Mouse (Mus musculus): ENCODE measurements at regions not wholly inside any gene's neighbourhood (a gene's known extent, or its start where the extent isn't known, plus 50 kb on each side); places are given as distances from the start of the nearest gene placed in this dataset.
"Not testable (repeated sequence)": the region's sequence is repeated elsewhere in the genome, so short reads cannot be mapped to it uniquely, and the experiment has no call there.

DNA sequence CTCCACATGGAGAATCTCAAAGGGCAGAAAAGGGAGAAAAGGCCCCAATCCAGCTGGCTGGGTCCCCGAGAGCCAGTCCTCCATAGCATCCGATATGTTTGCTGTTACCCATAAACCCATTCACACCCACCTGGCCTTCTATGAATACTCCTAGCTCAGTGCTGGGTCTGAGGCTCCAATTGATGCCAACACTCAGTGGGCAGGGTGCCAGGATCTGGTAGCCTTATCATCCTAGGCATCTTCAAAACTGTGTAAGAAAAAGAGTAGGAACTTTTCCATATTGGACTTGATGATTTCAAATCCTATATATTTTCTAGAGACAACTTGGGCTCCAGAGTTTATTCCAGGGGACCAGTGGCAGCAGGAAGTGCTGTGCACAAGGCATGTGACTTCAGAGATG is 462.0 kb upstream of the Arid1b start:
- Histone ChIP-seq H3K27ac (ENCODE audit: insufficient read depth, low read length) (no peak overlapping the region), H3K4me3 (replicated peaks; ENCODE audit: insufficient read depth, low read depth, low read length) (no peak overlapping the region), H3K27me3 (ENCODE audit: control insufficient read depth, insufficient read depth, low read length) (no peaks in the 10 kb centered on the region), H3K4me1 (ENCODE audit: control insufficient read depth, insufficient read depth, low read length) (no peaks in the 10 kb centered on the region)
- WGBS = 63% methylated on average over 2 of the region's 2 CpGs
- no peak for DNase-seq
- TF ChIP-seq CTCF (IDR thresholded peaks at IDR 0.05; ENCODE audit: borderline replicate concordance, insufficient read depth, low read depth, low read length) (no peak), POLR2A (IDR thresholded peaks at IDR 0.05; ENCODE audit: borderline replicate concordance, insufficient read depth, low read length) (no peak)

DNA sequence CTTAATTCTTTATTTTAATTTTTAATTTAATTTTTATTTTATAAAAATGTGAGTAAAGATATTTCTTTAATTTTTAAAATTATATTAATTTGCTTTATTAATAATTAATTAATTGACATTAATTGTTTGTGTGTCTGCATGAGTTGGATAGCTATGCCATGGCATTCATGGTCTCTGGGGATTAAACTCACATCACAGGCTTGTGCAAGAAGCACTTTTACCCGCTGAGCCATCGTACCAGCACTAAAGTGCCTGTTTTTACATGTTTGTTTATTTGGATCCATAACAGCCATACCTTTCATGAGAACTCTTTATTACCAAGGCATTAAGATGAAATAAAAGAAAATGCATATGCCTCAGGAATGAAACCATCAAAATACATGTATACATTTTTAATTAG is 453.7 kb upstream of the Arid1b start:
- WGBS = 68% methylated on average over 2 of the region's 2 CpGs
- no peak for DNase-seq
- no peak for TF ChIP-seq POLR2A (IDR thresholded peaks at IDR 0.05; ENCODE audit: borderline replicate concordance, insufficient read depth, low read length)
- no peak for TF ChIP-seq CTCF (IDR thresholded peaks at IDR 0.05; ENCODE audit: borderline replicate concordance, insufficient read depth, low read depth, low read length)

DNA sequence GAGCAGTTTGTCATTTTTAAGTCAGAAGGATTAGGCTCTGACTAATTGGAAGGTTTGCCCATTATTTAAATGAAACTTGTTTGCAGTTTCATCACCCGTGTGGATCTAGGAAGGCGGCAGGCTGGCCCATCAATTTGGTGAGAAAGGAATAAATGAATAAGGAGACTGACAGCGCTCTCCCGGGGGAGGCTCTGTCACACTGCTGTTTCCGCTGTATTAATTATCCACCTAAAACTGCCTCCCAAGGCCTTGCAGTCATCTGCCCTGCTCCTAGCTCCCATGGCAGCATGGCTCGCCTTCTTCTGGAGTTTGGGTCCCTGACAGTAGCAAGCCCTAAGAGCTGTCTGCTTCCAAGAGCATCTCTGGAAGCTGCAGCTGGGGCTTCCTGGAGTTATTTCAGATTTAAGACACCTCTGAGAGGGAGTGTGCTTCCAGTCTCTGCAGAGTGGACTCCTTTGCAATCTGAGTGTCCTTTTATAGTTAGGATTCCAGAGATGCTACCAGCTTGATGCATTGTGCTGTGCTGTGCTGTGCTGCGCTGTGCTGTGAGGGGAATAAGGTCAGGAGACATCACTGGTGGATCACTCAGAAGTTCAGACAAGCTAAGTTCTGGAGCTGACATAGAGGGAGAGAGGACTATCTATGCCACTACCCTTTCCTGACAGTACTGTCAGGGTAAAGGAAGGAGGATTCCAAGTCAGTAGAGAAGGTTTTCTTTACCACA is 452.9 kb upstream of the Arid1b start:
- Histone ChIP-seq H3K4me1 (ENCODE audit: control insufficient read depth, insufficient read depth, low read length) (no peaks in the 10 kb centered on the region; the same call in 1 of the 2 replicates), H3K27ac (ENCODE audit: insufficient read depth, low read length) (no peak overlapping the region), H3K4me3 (replicated peaks; ENCODE audit: insufficient read depth, low read depth, low read length) (no peak overlapping the region), H3K27me3 (ENCODE audit: control insufficient read depth, insufficient read depth, low read length) (no peaks in the 10 kb centered on the region)
- DNase-seq = no peak
- TF ChIP-seq POLR2A (IDR thresholded peaks at IDR 0.05; ENCODE audit: borderline replicate concordance, insufficient read depth, low read length) (no peak), CTCF (IDR thresholded peaks at IDR 0.05; ENCODE audit: borderline replicate concordance, insufficient read depth, low read depth, low read length) (no peak)
- WGBS = 39% methylated on average over 7 of the region's 7 CpGs

More for the DNA sequence above, 453.7 kb upstream of the Arid1b start:
- H3K27ac ChIP-seq (ENCODE audit: insufficient read depth, low read length) = no peak overlapping the region
- H3K4me1 ChIP-seq (ENCODE audit: control insufficient read depth, insufficient read depth, low read length) = no peaks in the 10 kb centered on the region; the same call in 1 of the 2 replicates
- H3K27me3 ChIP-seq (ENCODE audit: control insufficient read depth, insufficient read depth, low read length) = no peaks in the 10 kb centered on the region
- no peak overlapping the region for H3K4me3 ChIP-seq (replicated peaks; ENCODE audit: insufficient read depth, low read depth, low read length)

DNA sequence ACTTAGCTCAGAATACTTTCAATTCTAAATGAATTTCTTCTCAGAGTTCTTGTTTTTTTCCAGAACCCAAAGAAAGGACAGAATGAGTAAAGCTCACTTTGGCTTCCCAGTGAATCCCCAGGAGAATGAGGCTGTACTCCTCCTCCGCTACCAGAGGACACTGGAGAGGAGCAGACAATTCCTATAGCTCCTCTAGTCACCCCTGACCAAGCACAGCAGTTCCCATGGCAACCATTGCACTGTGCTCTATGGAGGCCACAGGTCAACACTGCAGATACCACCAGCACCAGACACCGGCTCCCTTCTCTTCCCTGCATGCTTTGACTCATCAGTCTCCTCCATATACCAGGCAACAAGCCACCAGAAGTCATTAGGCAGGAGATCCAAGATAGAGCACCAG is 447.6 kb upstream of the Arid1b start:
- WGBS = 58% methylated on average over 2 of the region's 2 CpGs
- no peak for DNase-seq
- TF ChIP-seq POLR2A (IDR thresholded peaks at IDR 0.05; ENCODE audit: borderline replicate concordance, insufficient read depth, low read length) = no peak
- TF ChIP-seq CTCF (IDR thresholded peaks at IDR 0.05; ENCODE audit: borderline replicate concordance, insufficient read depth, low read depth, low read length) = no peak
- Histone ChIP-seq H3K4me3 (replicated peaks; ENCODE audit: insufficient read depth, low read depth, low read length) (no peak overlapping the region), H3K27me3 (ENCODE audit: control insufficient read depth, insufficient read depth, low read length) (no peaks in the 10 kb centered on the region; the same call in 1 of the 2 replicates), H3K4me1 (ENCODE audit: control insufficient read depth, insufficient read depth, low read length) (no peaks in the 10 kb centered on the region), H3K27ac (ENCODE audit: insufficient read depth, low read length) (no peak overlapping the region)

DNA sequence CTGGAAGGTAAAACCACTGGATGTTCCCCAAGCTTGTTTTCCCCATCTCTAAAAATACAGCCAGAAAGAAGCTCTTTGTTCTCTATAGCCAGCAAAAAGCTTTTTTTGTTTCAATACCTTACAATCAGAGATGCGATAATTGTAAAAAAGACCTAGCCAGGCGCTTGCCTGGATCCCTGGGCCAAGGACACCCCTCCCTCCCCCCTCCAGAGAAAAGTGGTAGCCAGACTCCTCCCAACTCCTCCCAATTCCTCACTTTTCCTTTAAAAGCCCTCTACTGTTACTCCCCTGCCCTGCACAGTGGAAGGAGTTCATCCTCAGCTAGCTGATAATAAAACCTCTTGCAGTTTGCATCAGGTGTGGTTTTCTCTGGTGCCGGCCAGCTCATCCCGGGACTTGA is 441.1 kb upstream of the Arid1b start:
- not testable (repeated sequence) for H3K4me1 ChIP-seq (ENCODE audit: control insufficient read depth, insufficient read depth, low read length); H3K4me3 ChIP-seq (replicated peaks; ENCODE audit: insufficient read depth, low read depth, low read length); H3K27me3 ChIP-seq (ENCODE audit: control insufficient read depth, insufficient read depth, low read length); H3K27ac ChIP-seq (ENCODE audit: insufficient read depth, low read length); DNase-seq
- 89% methylated on average over 4 of the region's 4 CpGs for WGBS

DNA sequence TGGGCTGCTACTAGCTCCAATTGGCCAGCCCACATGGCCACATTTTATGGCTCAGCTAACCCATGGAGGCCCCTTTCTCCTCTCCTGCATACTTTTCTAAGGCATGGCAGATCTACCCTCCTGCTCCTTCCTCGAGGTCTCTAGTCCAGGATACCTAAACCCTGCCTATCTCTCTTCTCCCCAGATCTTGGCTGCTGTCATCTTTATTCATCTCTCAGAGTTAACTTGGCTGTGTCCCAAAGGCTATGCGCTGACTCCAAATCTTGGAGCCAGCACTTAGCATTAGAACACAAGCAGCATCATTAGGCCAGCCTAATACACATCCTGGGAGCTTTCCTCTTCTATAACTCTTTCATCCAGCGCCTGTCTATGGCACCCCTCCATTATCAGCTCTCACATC is 430.5 kb upstream of the Arid1b start:
- Histone ChIP-seq H3K4me3 (replicated peaks; ENCODE audit: insufficient read depth, low read depth, low read length) (no peak overlapping the region), H3K27me3 (ENCODE audit: control insufficient read depth, insufficient read depth, low read length) (no peaks in the 10 kb centered on the region), H3K27ac (ENCODE audit: insufficient read depth, low read length) (no peak overlapping the region), H3K4me1 (ENCODE audit: control insufficient read depth, insufficient read depth, low read length) (no peaks in the 10 kb centered on the region)
- DNase-seq = no peak
- WGBS = 15% methylated on average over 3 of the region's 3 CpGs
- TF ChIP-seq POLR2A (IDR thresholded peaks at IDR 0.05; ENCODE audit: borderline replicate concordance, insufficient read depth, low read length) = no peak
- no peak for TF ChIP-seq CTCF (IDR thresholded peaks at IDR 0.05; ENCODE audit: borderline replicate concordance, insufficient read depth, low read depth, low read length)

DNA sequence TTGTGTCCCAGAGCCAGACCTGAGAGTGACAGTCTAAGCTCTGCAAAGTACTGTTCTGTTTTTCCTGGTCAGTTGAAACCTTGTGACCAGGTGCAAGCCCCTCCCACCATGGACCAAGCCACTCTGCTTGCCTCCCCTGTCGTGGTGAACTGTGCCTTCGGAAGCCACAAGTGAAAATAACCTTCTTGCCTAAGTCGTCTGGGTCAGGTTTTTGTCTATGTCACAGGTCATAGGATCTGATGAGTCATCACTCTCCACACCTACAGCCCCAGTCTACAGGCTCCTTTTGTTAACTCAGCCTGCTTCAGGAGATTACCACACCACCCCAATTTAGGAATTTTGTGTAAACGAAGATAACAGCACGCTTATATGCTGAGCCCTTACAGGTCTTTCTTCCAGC is 417.2 kb upstream of the Arid1b start:
- no peak overlapping the region for H3K27ac ChIP-seq (ENCODE audit: insufficient read depth, low read length)
- H3K27me3 ChIP-seq (ENCODE audit: control insufficient read depth, insufficient read depth, low read length) = no peaks in the 10 kb centered on the region
- DNase-seq = no peak
- WGBS = 74% methylated on average over 5 of the region's 5 CpGs
- TF ChIP-seq CTCF (IDR thresholded peaks at IDR 0.05; ENCODE audit: borderline replicate concordance, insufficient read depth, low read depth, low read length) (no peak), POLR2A (IDR thresholded peaks at IDR 0.05; ENCODE audit: borderline replicate concordance, insufficient read depth, low read length) (no peak)
- H3K4me3 ChIP-seq (replicated peaks; ENCODE audit: insufficient read depth, low read depth, low read length) = no peak overlapping the region
- no peaks in the 10 kb centered on the region for H3K4me1 ChIP-seq (ENCODE audit: control insufficient read depth, insufficient read depth, low read length)

DNA sequence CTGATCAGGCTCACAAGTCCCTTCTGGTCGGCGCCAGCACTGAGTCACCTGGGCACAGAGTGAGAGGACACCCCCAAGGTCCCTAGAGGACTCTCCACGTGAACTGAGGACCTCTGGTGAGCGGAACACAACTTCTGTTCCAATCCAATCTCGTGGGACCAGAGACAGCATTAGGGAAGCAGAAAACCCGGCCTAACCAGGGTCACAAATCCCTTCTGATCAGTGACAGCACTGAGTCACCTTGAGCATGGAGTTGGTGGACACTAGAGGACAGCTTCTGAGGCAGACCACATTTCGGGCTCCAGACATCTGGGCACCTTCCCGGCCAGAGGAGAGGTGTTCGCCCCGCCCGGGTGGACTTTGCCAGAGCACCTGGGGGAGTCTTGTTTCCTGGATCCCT is 412.3 kb upstream of the Arid1b start:
- no peaks in the 10 kb centered on the region for H3K4me1 ChIP-seq (ENCODE audit: control insufficient read depth, insufficient read depth, low read length)
- DNase-seq = no peak
- no peak overlapping the region for H3K4me3 ChIP-seq (replicated peaks; ENCODE audit: insufficient read depth, low read depth, low read length)
- no peak overlapping the region for H3K27ac ChIP-seq (ENCODE audit: insufficient read depth, low read length)
- no peak for TF ChIP-seq CTCF (IDR thresholded peaks at IDR 0.05; ENCODE audit: borderline replicate concordance, insufficient read depth, low read depth, low read length)
- no peak for TF ChIP-seq POLR2A (IDR thresholded peaks at IDR 0.05; ENCODE audit: borderline replicate concordance, insufficient read depth, low read length)
- 87% methylated on average over 11 of the region's 11 CpGs for WGBS
- no peaks in the 10 kb centered on the region for H3K27me3 ChIP-seq (ENCODE audit: control insufficient read depth, insufficient read depth, low read length)

Data from cerebellum, adult 2 months (tissue).